Mouse (Mus musculus) megakaryocyte, embryonic 14.5 days (primary cell): ENCODE results near the gene Celf2.

ENCODE experiments used
- FLI1 ChIP-seq: IDR thresholded peaks from 2 replicates; pipeline ENCODE4 v1.6.1; 2012; ENCODE audit warnings: low read length, inconsistent platforms, mixed read lengths
- GATA1 ChIP-seq: IDR thresholded peaks from 3 replicates; pipeline ENCODE4 v1.6.1; 2012; ENCODE audit warnings: mixed read lengths, low read length, inconsistent platforms, borderline replicate concordance

DNA sequence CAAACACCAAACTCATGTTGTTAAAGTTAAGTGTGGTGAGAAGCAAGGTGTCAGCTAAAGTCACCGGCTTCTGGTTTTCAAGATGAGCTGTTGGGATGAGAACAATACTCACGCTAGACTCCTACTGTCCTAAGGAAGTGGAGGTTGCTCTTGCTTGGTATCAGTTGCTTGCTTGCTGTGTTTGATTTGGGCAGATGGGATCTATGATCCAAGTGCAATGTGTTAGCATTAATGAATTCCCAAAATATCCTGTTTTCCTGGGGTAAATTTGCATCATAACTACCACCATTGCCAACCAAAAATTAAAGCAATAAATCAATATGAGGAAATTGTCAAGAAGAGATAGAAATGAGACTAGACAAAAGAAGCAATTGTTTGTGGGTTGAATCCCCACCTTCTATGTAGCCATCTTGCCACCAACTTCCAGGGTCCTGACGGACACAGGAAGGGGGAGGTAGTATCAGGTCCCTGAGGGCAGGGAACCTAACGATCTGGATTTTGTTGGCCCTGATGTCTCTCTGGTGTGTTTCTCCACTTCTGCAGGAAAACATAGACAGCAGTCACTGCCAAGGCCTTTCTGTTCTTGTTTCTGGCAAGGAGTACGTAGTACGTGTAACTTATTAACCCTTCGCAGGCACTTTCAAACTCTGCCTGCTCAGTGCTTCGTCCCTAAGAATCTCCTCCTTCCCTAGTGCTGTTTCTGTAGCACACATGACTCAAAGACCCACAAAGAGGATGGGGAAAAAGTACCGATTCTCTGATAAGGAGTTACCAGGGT lies 563.5 kb downstream of the Celf2 start:
- TF ChIP-seq GATA1 (no peak), FLI1 (no peak)
